Mouse (Mus musculus) heart, postnatal 4 days (tissue): ENCODE results near the gene Tmem39b. TPM values are rescaled to one million over a fixed set of nuclear protein-coding genes. Genes with fewer than 3 reads are reported as not detected.

Experiments used
- DNase-seq: peaks from one replicate; pipeline ENCODE4 v3.0.0; 2021
- total RNA-seq, 2 experiments: library from RNA; stranded (reverse); gene quantifications; 2 replicates each; pipeline ENCODE4 v1.2.3; 2021

Tmem39b gene
- total RNA-seq, 2 experiments from 2014 or later = 6.6 to 6.7 TPM

DNA sequence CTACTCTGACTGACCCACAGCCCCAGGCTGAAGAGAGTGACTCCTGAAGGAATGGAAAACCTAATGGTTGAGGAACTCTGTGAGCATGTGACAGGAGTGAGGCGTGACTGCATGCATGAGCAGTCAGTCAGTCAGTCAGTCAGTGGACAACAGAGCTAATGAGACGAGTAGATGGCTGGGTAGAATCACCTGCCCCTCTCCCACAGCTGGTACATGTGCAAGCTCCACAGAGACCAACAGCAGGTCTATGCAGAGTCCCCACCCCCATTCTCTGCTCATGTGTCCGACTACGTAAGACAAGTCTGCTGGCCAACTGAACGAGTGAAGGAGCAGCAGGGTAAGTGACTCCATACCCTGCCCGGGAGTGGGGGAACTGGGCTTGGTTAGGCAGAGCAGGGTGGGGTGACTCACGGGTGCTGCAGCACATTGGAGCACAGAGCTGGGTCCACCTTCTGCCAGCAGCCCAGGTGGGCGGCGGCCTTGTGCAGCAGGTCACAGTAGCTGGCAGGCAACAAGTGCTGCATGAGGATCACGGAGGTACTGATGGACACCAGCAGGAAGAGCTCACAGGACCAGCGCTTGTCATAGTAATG, 12.6 kb downstream of the Tmem39b start:
- DNase-seq = no peak

DNA sequence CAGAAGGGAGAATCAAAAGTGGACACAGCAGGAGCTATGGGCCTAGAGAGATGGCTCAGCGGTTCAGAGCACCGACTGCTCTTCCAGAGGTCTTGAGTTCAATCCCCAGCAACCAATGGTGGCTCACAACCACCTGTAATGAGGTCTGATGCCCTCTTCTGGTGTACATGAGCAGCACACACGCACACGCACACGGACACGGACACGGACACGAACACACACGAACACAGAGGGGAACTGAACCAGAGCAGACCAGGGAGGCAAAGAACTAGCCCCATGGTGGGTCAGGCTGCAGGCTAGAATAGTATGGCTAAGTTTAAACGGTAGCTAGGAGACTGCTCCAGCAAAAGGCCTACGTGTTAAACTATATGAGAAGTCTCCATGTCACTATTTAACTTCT, 14.8 kb downstream of the Tmem39b start:
- DNase-seq = no peak

DNA sequence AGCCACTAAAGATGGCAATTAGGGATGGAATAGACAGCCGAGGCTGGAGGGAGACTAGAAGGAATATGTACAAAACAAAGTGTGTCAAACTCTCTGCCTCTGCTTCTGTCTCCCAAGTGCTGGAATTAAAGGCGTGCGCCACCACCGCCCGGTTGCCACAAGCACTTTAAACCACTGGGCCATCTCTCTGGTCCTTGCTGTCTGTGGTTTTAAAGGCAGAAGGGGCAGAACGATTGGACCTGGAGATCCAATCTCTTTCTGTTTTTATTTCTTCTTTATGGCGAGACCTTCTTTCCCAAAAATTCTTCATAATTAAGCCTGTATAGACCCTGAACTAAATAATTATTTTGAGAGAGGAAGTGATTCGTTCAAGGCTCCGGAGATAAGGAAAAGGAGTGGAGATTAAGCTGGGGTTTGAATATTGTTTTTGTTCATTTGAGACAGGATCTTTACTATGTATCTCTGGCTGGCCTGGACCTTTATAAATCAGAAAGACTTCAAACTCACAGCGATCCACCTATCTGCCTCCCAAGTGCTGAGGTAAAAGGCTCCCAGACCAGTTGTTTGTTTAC, 23.7 kb downstream of the Tmem39b start:
- no peak for DNase-seq

DNA sequence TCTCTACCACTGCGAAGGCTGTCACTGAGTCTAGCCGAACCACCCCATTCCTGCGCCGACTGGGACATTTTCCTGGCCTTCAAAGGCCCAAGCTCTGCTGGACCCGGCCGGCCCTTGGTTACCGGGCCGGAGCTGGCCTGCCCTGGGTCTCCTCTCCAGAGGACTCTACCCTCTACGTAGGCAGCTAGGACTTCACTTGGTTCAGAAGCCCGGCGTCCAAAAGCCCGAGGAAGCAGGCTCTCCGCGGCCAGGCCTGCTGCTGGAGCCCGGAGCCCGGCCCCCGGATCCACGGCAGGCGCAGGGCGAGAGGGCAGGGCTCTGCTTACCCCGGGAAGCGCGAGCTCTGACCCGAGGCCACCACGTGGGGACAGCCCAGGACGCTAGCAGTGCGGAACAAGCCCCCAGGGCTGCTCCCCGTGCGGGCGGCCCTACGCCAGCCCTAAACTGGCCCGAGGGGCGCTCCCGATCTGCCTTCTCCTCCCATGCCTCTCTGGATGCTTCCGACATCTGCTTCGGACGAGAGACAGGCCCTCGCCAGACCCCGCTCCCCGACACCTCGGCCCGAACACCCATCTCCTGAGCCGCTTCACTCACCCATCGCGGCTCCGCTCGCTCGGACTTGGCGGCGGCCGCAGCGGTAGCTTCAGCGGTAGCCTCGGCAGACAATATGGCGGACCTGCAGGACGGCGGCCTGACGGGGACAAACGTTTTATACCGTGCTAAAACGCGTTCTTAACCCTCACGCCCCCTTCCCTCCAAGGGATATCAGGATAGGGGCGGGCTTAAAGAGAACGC, 24.4 kb downstream of the Tmem39b start, which contains the start of gene Kpna6:
Gene Kpna6, minus strand, starts transcription at position 685 of the 795 bp plus-strand sequence.
- DNase-seq = peak; percentile 92

DNA sequence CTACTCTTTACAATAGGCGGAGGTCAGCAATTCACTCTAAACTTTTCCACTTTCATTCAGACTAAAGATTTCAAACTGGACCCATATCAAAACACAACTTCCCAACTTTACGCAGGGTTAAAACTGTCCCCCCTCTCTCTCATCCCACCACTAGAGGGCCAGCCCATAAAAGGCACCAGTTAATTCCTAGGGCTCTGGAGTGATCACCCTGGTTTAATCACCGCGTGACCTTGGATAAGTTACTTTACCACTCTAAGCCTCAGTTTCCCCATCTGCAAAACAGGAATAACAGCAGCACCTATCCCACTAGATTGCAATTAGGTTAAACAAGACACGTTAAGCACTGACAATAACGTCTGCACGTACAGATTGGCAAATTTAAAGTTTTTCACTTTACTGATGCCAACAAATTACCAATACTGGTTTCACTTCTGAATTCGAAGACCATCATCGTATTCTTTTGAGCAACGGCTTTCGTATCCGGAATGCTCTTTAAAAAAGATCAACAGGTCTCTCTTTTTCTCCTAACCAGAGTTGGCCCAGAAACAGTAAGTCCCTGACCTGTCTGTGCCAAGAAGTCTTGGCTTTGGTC, 25.1 kb downstream of the Tmem39b start:
- peak; percentile 66 for DNase-seq

DNA sequence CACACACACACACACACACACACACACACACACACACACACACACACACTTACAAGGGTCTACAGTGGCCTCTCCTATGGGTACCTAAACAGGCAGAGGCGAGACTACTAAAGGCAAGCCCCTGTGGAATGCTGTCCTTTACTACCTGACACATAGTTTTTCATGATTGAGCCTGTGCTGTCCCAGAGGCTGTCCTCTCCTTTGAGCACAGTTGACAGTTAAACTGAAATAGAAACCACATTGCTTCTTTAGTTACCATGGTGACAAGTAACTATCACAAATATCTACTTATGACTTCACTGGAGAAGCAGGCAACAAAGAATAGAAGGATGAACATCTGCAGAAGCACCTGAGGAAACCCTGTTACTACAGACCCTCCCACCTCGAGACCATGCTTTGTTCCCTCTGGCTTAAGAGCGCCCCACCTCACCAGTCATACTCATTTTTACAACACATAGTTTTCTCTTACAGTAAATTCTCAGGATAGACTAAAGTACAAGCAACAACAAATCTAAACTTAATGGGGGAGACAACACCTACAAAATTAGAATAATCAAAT, 34.3 kb downstream of the Tmem39b start:
- no peak for DNase-seq

DNA sequence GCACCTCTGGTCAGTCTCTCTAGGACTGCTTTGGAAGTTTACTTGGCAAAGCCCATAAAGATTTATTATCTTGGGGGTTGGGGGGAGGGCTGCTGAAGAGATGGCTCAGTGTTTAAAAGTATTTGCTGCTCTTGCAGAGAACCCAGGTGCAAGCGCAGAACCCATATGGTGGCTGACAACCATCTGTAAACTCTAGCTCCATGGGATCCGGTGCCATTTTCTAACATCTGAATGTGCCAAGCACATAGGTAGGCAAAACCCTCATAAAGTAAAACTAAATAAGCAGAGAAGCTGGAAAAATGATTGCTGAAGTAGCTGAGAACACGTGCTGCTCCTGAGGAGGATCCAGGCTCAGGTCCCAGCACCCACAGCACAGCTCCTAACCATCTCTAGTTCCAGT, 35.1 kb downstream of the Tmem39b start:
- no peak for DNase-seq

DNA sequence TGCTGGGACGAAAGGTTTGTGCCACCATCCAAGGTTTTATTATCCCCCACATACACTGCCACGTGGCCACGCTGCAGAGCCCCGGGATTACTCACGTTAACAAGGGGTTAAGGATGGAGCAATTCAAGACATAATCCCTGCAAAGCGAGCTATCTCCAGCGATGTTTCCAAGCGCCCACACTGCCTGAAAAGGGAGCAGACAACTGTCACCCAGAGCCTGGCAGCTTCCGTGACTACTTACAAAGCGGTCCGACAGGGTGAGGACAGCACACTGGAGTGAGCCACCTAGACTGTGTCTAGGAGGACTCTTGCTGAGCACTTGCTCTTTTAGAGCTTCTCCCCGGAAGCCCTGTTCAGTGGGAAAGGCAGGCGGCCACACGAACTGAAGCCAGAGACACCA, 41.9 kb downstream of the Tmem39b start:
- DNase-seq = no peak

DNA sequence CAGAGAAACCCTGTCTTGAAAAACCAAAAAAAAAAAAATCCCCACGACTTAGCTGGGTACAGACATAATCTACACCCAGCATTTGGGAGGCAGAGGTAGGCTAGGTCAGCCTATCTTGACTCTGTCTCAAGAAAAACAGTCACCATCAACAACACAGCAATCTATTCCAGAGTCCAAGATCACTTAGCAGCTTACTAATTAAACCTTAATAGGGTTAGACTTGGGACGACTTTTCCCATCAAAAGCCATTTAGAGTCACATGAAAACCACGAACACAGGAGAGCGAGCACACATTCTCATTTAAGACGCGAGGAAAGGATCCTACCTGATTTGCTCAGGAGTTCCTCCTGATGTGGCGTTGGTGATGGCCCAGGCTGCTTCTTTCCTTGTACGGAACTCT, 46.3 kb downstream of the Tmem39b start:
- DNase-seq = no peak

DNA sequence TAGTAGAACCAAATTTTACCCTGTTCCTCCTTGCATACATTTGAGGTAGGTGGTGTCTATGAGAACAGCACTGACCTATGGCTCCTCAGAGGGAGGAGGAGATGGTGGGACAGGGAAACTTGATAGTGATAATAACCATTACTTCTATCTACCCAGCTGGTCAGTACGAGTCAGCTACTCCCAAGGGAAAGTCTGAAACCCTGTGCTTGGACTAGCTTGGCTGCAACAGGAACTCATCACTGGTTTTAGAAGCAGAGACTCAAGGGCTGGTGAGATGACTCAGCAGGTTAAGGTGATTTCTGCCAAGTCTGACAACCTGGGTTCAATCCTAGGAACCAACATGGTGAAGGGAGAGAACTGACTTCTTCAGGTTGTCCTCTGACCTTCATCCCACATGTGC, 48.0 kb downstream of the Tmem39b start:
- DNase-seq = no peak

DNA sequence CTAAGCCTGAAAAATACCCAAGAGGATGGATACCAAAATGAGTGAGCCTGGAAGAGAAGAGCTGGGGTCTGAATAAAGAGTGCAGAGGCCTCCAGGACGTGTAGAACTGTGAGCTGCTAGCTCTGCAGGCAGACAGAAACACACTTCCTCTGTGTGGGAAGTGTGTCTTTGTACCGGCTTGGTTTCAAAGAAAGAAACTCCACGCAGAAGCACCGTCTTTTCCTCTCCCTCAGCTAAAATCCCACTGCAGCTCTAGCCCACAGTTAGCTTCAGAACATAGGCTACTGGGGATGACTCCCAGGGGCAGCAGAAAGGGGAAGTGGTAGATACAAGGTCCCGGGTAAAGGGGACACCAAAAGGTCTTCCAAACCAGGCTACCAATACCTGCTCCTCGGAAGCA, 51.4 kb downstream of the Tmem39b start:
- DNase-seq = no peak

DNA sequence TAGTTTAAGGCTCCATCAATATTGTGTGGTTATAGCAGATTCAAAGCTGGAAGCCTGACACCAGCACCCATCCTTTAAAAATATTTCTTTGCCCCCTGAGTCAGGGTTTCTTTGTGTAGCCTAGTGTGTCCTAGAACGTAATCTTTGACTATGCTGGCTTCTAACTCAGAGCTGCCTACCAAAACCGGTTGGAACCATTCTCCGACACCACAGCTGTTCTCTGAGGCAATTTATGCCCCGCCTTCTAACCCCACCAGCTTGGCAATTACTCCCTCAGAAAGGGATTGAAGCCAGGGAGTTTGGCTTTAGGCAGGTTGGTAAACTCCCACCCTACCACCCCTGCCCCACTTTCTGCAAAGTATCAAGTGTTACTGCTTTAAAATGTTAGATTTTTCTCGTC, 54.9 kb downstream of the Tmem39b start:
- DNase-seq = no peak

DNA sequence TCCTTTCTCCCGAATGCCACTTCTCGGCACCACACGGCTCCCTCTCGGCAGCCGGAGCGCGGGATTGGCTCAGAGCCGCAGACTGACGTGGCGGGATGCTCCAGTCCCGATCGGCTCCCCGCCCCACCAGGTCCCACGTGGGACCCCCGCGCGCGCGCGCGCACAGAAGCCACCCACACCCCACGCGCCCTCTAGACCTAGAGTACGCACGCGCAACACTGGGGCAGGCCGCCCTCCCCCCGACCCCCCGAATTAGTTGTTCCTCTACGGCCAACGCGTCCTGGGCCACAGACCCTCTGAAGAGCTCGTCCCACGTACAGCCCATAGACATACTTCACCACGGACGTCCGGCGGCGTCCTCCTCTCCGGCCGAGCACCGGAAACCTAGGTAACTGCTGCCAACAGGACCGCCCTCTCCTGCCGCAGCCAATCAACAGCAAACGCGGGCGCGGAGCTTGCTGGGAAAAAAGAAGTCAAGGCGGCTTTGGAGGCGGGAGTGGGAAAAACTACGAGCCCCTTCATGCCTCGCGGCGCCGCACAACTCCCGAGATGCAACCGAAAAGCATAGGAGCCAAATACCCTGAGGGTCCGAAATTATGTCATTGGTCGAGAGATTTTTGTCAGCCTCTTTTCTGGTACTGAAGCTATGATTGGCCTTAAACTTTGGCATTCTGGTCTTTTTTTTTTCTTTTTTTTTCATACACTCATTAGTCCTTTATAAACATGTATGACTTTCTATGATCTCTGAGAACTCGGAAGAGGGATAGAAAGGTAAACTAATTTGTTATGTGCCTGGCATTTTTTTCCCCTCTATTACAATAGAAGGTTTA, 55.8 kb downstream of the Tmem39b start, which contains the start of gene Txlna:
Gene Txlna, minus strand, starts transcription at position 428 of the 830 bp plus-strand sequence.
- peak; percentile 97 for DNase-seq

DNA sequence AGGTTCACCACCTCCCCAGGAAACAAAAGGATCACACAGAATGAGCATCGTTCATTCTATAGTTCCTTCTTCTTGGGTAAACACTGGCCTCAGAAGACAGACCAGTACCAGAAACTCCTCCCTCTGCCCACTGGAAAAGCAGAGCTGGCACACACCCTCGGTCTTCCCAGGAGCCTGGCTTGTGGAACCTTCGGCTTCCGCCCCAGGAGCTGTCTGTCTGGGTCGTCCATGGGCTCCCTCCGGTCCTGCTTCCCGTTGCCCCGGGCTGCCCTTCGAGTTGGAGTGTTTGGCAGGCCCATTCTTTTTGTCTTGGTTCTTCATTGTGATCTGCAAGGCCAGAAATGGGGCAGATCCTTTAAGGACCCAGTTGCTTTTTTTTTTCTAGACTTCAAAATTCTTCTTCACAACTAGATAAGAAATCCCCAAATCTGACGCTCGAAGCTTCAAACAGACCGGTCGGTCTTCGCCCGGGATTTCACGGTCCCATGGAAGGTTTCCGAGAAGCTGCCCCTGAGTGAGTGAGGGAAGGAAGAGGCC, 56.5 kb downstream of the Tmem39b start:
- DNase-seq = peak; percentile 51

DNA sequence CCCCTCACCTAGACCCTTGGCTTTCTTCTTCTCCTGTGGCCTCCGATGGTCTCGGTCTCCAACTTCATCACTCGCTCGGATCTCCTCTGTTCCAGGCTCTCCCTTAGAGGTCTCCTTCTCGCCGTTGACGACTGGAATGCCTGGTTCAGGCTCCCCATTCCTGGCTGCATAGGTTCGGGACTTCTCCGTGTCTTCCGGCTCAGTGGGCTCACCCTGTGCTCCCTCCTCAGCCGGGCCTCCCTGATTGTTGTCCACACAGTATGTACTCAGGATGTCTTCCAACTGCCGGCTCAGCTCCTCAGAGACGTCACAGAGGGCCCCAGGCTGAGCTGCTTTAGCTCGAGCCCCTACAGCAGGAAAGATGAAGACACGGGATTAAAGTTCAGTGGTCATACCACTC, 57.4 kb downstream of the Tmem39b start:
- DNase-seq = no peak

DNA sequence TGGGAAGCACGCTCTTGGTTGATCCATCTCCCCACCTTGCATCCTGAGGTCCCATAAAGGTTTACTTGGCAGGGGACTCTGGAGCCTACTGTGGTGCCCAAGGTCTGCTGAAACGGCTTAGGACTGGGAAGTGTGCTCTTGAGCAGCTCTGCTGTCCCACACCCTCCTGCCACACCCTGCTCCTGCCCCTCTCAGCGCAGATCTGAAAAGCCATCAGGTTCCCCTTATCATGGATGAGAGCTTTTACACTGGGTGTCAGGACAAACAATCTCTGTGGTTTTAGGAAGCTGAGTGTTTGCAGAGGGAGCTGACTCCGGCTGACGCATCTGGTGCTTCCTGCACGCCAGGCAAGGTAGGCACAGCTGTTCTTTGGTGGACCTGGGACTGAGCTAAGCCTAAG, 62.8 kb downstream of the Tmem39b start:
- DNase-seq = no peak

DNA sequence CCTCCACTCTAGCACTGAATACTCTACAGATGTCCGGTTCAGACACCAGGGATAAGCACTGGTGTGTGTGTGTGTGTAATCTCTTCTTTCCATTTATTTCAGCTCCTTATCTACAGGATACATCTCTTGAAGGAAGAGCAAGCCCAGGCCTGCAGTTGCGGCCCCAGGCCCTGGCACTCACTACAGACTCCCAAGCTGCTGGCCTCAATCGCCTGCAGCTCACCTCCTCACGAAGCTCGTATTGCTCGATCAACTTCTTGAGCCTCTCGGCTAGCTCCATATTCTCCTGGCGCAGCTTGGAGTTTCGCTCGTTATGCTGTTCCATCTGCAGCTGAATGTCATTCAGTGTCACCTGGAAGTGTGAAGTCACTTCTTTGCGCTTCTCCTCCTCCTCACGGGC, 64.8 kb downstream of the Tmem39b start:
- no peak for DNase-seq

DNA sequence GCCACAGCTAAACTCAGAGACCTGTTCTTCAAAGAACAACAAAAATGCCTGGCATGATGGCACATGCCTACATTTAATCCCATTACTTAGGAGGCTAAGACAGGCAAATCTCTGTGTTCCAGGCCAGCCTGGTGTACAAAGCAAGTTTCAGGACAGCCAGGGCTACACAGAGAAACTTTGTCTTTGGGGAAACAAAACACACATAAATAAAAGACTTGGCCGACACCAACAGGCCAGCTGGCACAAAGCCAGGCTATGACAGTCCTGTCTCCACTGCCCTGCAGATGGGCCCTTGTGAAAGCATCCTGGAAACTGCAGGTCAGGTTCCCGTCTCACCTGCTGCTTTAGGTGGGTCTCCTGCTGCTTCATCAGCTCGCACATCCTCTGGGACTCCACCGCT, 65.7 kb downstream of the Tmem39b start:
- peak; percentile 43 for DNase-seq
